Mouse (Mus musculus): ENCODE measurements at regions not wholly inside any gene's neighbourhood (a gene's known extent, or its start where the extent isn't known, plus 50 kb on each side); places are given as distances from the start of the nearest gene placed in this dataset.
"Not testable (repeated sequence)": the region's sequence is repeated elsewhere in the genome, so short reads cannot be mapped to it uniquely, and the experiment has no call there.

- no peak for DNase-seq (ENCODE audit: low read depth, low spot score)
Measured at GRCm38 (mm10) chr1:168681685-168682491, 249.8 kb upstream of the Pbx1 start.

DNA sequence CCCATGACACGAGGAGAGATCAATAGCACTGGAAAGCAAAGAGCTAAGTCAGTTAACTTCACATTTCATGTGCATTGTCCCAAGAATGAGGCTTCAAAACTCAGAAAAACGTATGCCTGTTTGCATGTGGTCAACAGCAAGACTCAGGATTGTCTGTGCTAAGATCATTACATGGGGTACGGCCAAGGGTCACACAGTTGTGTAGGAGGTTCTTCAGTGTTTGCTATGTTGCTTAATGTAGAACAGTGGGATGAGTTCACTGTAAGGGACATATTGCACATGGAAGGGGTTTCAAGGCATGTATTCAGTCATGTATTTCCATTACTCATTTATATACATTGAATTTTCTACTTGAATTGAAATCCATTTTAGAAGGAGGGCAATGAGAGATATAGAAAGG lies 248.6 kb upstream of the Pbx1 start:
- no peak for DNase-seq (ENCODE audit: low read depth, low spot score)

DNA sequence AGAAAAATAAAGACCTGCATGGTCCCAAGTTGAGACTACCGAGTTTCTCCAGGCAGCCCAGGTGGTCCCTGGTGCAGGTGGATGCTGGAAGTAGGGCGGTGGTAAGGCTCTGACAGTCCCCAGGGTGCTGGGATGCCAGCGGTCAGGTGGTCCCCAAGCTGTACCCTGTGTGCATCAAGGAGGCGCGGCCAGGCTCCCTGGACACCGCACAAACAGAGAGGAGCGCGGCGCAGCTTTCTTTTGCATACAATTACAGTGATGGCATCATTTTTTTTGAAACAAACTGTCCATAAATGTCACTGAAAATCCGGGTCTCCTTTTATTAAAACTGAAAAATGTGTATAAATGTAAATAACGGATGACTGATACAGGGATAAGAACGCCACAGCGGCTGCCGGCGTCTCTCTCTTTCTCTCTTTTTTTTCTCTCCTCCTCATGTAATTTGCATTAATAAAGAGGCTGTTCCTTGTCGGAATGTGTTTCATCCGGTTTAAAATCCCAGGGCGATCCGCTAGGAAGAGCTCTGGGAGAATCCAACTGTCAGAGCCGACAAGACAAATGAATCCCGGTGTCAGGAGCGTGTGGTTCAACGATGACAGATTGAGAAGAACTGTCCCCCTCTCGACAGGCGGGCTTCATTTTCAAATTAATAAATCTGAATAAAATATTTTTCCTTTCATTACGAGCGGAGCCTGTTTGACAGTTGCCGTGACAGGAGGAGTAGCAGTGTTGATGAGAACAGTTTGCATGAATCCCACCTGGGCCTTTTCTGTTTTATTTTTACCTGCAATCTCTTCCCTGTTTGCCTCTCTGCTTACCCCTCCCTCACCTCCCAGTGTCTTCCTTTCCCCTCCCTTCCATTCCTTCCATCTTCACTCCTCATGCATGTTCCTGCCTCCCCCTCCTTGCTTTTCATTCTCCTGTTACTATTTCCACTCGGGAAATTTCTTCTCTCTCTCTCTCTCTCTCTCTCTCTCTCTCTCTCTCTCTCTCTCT lies 244.6 kb upstream of the Pbx1 start:
- no peak for DNase-seq (ENCODE audit: low read depth, low spot score)

- DNase-seq (ENCODE audit: low read depth, low spot score): no peak
Measured at GRCm38 (mm10) chr1:168675741-168676140, 243.7 kb upstream of the Pbx1 start.

- no peak for DNase-seq (ENCODE audit: low read depth, low spot score)
Measured at GRCm38 (mm10) chr1:168662755-168663284, 230.8 kb upstream of the Pbx1 start.

GRCm38 (mm10) chr1:168660956-168661355 lies 228.9 kb upstream of the Pbx1 start:
- DNase-seq (ENCODE audit: low read depth, low spot score): no peak

DNA sequence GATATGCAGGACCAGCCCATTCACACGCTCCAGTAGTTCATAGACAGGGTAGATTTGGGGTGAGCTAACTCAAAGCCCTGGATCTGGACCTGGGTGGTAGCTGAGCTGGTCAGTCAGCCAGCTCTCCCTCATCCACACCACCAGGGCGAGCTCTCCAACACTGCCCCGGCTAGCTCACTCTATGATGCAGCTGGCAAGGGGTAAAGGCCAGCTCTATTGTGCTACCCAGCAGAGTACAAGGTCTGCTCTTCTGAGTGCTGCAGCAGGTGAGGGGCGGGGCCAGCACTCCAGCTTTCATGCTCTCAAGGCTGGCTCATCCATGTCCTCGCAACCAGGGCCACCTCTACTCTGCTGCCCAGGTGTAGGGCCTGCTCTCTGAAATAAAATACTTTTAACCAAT lies 227.5 kb upstream of the Pbx1 start:
- no peak for DNase-seq (ENCODE audit: low read depth, low spot score)

DNA sequence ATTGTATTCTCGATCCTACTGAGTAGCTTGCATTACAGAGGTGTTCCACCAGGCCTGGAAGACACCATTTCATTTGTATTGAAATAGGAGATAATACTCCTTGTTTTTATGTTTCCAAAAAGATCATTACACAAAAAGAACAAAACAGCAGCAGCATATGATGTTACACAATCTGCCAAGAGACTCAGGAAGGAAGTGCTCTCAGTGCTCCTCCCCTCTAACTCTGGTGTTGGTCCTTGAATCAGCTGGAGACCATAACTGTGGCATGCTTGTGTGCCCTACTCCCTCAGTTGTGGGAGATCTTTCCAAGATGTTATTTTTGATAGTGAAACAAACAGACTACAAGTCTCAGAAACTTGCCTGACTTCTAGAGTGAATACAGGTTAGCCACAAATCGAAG lies 200.8 kb upstream of the Pbx1 start:
- no peak for DNase-seq (ENCODE audit: low read depth, low spot score)

- no peak for DNase-seq (ENCODE audit: low read depth, low spot score)
Measured at GRCm38 (mm10) chr1:168631979-168632378, 199.9 kb upstream of the Pbx1 start.

GRCm38 (mm10) chr1:168601967-168602366 lies 169.9 kb upstream of the Pbx1 start:
- not testable (repeated sequence) for DNase-seq (ENCODE audit: low read depth, low spot score)

DNA sequence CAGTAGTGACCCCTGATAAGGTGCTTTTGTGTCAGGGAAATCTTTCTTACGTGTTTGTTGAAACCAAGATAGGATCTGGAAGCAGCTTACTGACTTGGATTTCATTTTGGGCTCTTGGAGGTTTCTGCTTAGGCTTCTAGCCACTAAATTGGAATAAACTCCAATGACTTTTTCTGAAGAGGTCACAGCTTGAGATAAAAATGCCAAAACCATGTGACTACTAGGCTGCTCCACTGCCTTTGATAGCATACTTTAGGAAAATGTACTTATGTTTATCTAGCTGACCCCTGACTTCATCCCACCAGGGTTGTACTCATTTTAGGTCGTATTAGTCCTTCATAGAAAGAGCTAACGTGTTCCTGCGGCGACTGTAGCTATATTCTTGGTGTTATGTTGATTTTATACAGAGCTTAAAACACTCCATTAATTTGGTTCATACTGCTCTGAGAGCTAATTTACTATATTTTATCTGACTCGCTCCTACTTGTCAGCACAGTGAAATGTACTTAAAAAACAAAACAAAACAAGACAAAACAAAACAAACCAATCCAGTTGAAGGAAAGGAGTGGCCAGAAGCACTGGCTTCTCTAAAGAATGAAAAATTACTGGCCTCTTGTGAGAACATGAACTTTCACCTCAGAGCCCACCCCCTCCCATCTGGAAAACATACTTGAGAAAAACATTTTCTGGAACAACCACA lies 168.5 kb upstream of the Pbx1 start:
- DNase-seq (ENCODE audit: low read depth, low spot score): no peak

GRCm38 (mm10) chr1:168598191-168598667 lies 166.2 kb upstream of the Pbx1 start:
- no peak for DNase-seq (ENCODE audit: low read depth, low spot score)

DNA sequence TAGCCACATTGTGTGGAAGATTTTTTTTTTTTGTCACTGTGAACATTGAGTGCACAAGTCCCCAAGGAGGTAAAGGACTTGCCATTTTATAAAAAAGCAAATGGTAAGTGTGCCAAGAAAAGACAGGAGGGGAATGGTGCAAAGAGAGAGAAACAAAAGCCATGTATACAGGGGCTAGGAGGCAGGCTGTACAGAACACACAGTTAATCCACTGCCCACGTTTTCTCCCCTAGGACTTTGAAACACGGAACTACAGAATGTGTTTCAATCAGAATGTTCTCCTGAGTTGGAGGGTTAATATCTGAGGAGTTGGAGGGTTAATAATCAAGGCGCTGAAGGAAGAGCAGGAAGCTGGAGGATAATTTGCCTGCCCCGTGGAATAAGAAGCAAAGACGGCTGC lies 165.4 kb upstream of the Pbx1 start:
- DNase-seq (ENCODE audit: low read depth, low spot score): no peak

- DNase-seq (ENCODE audit: low read depth, low spot score): peak; percentile 25
Measured at GRCm38 (mm10) chr1:168584137-168584536, 152.1 kb upstream of the Pbx1 start.

GRCm38 (mm10) chr1:168582434-168582833 lies 150.4 kb upstream of the Pbx1 start:
- DNase-seq (ENCODE audit: low read depth, low spot score): no peak

DNA sequence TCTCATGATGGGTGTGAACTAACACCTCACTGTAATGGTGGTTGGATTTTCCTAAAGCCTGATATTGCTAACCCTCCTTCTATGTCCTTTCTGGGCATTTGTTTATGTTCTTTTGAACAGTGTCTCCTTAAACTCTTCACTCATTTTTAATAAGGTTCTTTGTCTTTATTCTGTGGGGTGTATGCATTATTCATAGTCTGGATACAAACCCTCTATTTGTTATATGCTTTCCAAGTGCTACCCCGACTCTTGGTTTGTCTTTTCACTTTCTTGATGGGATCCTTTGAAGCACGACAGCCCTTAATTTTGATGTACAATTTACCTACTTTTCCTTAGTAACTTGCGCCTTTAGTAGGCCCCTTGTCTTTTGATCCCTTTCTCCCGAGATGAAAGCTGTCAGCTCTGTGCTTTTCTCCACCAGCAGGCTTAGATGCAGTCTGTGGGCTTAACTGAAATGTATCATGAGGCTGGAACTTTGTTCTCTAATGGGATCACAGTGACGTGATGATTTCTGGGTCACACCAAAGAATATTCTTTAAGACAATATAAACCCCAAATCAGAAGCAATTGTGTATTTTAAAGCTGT lies 138.0 kb upstream of the Pbx1 start:
- DNase-seq (ENCODE audit: low read depth, low spot score): no peak

GRCm38 (mm10) chr1:168552394-168552793 lies 120.3 kb upstream of the Pbx1 start:
- DNase-seq (ENCODE audit: low read depth, low spot score): no peak

DNA sequence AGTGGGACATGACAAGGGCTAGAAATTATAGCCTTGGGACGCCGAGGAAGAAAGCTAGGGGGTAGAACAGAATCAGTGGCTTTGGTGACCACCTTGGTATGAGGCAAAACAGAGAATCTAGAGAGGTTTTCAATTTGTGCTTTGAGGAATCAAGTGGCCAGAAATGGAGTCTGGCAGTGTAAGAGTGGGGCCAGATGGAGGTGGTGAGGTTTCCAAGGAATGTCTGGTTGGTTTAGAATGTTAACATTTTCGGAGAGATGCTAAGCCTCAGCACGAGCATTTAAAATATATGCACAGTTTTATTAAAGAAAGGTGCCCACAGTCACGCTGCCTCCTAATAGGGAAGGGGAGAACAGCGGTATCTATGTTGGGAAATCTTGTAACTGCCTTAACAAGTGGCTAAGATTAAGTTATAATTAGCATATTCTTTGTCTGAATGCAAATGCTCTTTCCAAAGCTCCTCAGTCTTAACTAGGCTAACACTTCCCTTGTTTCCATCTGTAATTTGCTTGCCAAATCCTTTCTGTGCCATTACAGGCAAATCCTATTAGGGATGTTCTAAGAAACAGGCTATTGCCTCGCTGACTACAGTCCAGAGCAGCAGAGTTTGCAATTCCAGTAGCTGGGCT lies 117.9 kb upstream of the Pbx1 start:
- DNase-seq (ENCODE audit: low read depth, low spot score): no peak

DNA sequence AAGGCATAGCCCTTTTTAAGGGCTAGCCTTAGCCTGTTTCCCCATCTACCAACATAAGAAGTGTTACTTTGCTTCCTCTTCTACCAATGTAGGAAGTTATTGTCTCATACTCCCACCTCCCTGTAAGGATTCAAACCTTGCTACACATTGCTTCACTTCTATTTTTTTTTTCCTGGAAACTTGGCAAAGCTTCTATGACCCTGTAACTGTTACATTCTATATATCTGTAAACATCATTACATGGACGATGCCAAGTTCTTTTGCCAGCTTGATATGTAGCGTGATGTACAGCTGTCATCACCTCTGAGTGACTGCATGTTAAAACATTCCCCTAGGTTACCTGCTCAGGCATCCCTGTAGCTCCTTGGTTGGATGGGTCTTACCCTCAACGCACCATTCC lies 114.1 kb upstream of the Pbx1 start:
- DNase-seq (ENCODE audit: low read depth, low spot score): no peak

DNA sequence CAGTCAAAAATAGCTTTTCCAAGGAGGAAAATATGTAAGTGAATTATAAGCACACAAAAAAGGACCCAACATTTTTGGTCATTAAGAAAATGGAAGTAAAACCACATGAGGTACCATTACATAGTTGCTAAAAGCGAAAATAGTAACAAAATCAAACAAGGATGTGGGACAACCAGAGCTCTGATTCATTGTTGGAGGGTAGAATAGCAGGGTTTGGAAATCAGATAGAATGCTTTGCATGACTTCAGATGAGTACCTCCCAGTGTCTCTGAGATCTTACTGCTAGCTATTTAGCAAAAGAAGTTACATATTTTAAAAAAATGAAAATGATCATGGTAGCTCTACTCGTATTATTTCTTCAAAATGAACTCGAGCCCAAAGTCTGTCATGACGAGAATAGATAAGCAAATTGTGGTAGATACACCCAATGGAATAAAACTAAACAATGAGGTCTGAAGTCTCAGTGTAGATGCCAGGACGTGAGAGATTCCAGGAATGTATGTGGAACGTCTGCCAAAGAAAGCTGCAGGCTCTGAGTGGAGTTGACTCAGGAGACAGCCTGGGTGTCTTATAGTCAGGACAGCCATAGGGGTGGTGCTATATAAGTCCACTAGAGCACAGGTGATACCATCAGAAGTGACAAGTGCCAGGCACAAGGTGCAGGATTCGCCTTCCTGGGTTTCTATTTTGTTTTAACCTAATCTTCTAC lies 113.2 kb upstream of the Pbx1 start:
- DNase-seq (ENCODE audit: low read depth, low spot score): no peak
